Mouse (Mus musculus) midbrain, embryonic 16.5 days (tissue): ENCODE results near the gene Rpl35. TPM values are rescaled to one million over a fixed set of nuclear protein-coding genes. Genes with fewer than 3 reads are reported as not detected.
A peak's percentile ranks its signal among the peaks of the same experiment; 100 is the strongest.

Experiments used
- ATAC-seq: fragments of 200-750 bp; cut with Nextera tagmentation; 2 replicates; pipeline ENCODE4 v1.8.0; 2017; ENCODE audit warnings: moderate TSS enrichment
- H3K27ac ChIP-seq: fragments of 300-500 bp; sonication (generic); 2 replicates; pipeline ENCODE4 v1.5.1; 2014; ENCODE audit warnings: mild to moderate bottlenecking, low read length, mixed read lengths
- H3K27me3 ChIP-seq: fragments of 300-500 bp; sonication (generic); 2 replicates; pipeline ENCODE4 v1.6.1; 2014; ENCODE audit warnings: low read depth, low read length, mixed read lengths; ENCODE audit not compliant: control insufficient read depth, insufficient read depth
- H3K36me3 ChIP-seq: fragments of 300-500 bp; sonication (generic); 2 replicates; pipeline ENCODE4 v1.6.1; 2014; ENCODE audit warnings: mild to moderate bottlenecking, low read length, moderate library complexity, mixed read lengths; ENCODE audit not compliant: control insufficient read depth, insufficient read depth
- H3K4me1 ChIP-seq: fragments of 300-500 bp; sonication (generic); 2 replicates; pipeline ENCODE4 v1.6.1; 2014; ENCODE audit warnings: mild to moderate bottlenecking, low read length, mixed read lengths; ENCODE audit not compliant: control insufficient read depth, insufficient read depth
- H3K4me2 ChIP-seq: fragments of 300-500 bp; sonication (generic); 2 replicates; pipeline ENCODE4 v1.6.1; 2014; ENCODE audit warnings: mild to moderate bottlenecking, low read length, mixed read lengths
- H3K4me3 ChIP-seq: fragments of 300-500 bp; sonication (generic); 2 replicates; pipeline ENCODE4 v1.5.1; 2014; ENCODE audit warnings: low read depth, mild to moderate bottlenecking, low read length, moderate library complexity, mixed read lengths
- H3K9ac ChIP-seq: fragments of 300-500 bp; sonication (generic); 2 replicates; pipeline ENCODE4 v1.6.1; 2014; ENCODE audit warnings: low read depth, low read length, mixed read lengths
- H3K9me3 ChIP-seq: fragments of 300-500 bp; sonication (generic); replicated peaks from 2 replicates; pipeline ENCODE4 v1.6.1; 2014; ENCODE audit warnings: mild to moderate bottlenecking, low read length, mixed read lengths; ENCODE audit not compliant: control insufficient read depth, poor library complexity, severe bottlenecking
- WGBS: fragments of 180-500 bp; shearing (Covaris S2); extraction: QIAGEN DNeasy Blood & Tissue Kit; methylation state at CpG from one replicate; pipeline ENCODE4 v1.1.7; 2014; 5-methylcytosine and 5-hydroxymethylcytosine counted together
- polyA plus RNA-seq: library from polyadenylated mRNA; unstranded; fragments of >200 nt; fragmentation: Nextera tagmentation; extraction: Ambion mirVana; gene quantifications from 2 replicates; pipeline ENCODE4 v1.2.1, GENCODE M21; 2015

Rpl35 gene
- polyA plus RNA-seq, 1 experiment from 2014 or later: 566 TPM

GRCm38 (mm10) chr2:39001866-39002265 lies 3.6 kb downstream of the Rpl35 start:
- no peak overlapping the region for H3K27ac ChIP-seq
- 80% methylated on average over 3 of the region's 3 CpGs for WGBS
- H3K9ac ChIP-seq: no peak overlapping the region
- peaks cover 26% of the 10 kb centered on the region for H3K4me1 ChIP-seq
- no peak overlapping the region for H3K4me2 ChIP-seq
- no peaks in the 10 kb centered on the region for H3K27me3 ChIP-seq
- H3K9me3 ChIP-seq: no peaks in the 10 kb centered on the region
- peaks cover 13% of the 10 kb centered on the region for H3K36me3 ChIP-seq
- H3K4me3 ChIP-seq: no peak overlapping the region
- ATAC-seq: no peak

GRCm38 (mm10) chr2:39000587-39000919 lies 4.9 kb downstream of the Rpl35 start:
- H3K9me3 ChIP-seq: no peaks in the 10 kb centered on the region
- peaks cover 13% of the 10 kb centered on the region for H3K36me3 ChIP-seq
- H3K4me1 ChIP-seq: peaks cover 19% of the 10 kb centered on the region
- H3K4me3 ChIP-seq: no peak overlapping the region
- no peak overlapping the region for H3K4me2 ChIP-seq
- 90% methylated on average over 4 of the region's 4 CpGs for WGBS
- no peak overlapping the region for H3K27ac ChIP-seq
- no peaks in the 10 kb centered on the region for H3K27me3 ChIP-seq
- H3K9ac ChIP-seq: no peak overlapping the region
- no peak for ATAC-seq

GRCm38 (mm10) chr2:38999910-39000586 lies 5.4 kb downstream of the Rpl35 start:
- WGBS: 80% methylated on average over 8 of the region's 8 CpGs
- Histone ChIP-seq H3K4me2 (no peak overlapping the region), H3K4me1 (peaks cover 19% of the 10 kb centered on the region), H3K27ac (no peak overlapping the region), H3K9me3 (no peaks in the 10 kb centered on the region), H3K36me3 (peaks cover 13% of the 10 kb centered on the region), H3K9ac (no peak overlapping the region), H3K4me3 (no peak overlapping the region), H3K27me3 (no peaks in the 10 kb centered on the region)
- no peak for ATAC-seq

DNA sequence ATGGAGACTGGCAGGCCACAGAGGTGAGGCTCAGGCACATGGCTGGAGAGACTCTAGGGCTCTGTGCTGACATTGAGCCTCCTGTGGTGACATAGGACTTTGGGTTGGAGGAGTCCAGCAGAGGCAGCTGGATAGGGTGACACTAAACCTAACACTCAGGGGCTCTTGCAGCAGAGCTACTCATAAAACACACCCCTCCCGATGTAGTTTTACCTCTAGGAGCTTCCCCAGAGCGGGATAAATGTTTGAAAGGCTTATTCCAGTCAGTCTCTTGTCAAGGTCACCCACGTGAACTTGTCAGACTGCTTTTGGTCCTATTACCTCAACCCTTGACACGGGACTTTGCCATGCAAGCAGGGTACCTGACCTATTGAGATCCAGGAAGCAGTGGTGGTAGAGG lies 6.0 kb downstream of the Rpl35 start:
- peaks cover 13% of the 10 kb centered on the region for H3K36me3 ChIP-seq
- no peak overlapping the region for H3K4me3 ChIP-seq
- no peak overlapping the region for H3K9ac ChIP-seq
- 64% methylated on average over 4 of the region's 4 CpGs for WGBS
- no peak overlapping the region for H3K27ac ChIP-seq
- H3K27me3 ChIP-seq: no peaks in the 10 kb centered on the region
- no peak for ATAC-seq
- H3K9me3 ChIP-seq: no peaks in the 10 kb centered on the region
- H3K4me2 ChIP-seq: no peak overlapping the region
- peaks cover 19% of the 10 kb centered on the region for H3K4me1 ChIP-seq

GRCm38 (mm10) chr2:38997386-38998374 lies 7.7 kb downstream of the Rpl35 start, which contains the start of gene Wdr38:
Gene Wdr38 (plus strand): TSS chr2:38997476.
- H3K4me2 ChIP-seq: peak within 1 kb of the TSS; percentile 51
- H3K27ac ChIP-seq: no peak within 1 kb of the TSS
- no peaks in the 10 kb centered on the region for H3K27me3 ChIP-seq
- peak within 1 kb of the TSS; percentile 37 for H3K4me3 ChIP-seq
- WGBS: 14% methylated on average over 33 of the region's 33 CpGs
- peak; percentile 91 for ATAC-seq
- H3K4me1 ChIP-seq: peaks cover 3% of the 10 kb centered on the region
- no peaks in the 10 kb centered on the region for H3K9me3 ChIP-seq
- peaks cover 12% of the 10 kb centered on the region for H3K36me3 ChIP-seq
- H3K9ac ChIP-seq: peak within 1 kb of the TSS; percentile 50

- H3K9ac ChIP-seq: no peak overlapping the region
- H3K27me3 ChIP-seq: no peaks in the 10 kb centered on the region
- H3K27ac ChIP-seq: no peak overlapping the region
- H3K4me1 ChIP-seq: no peaks in the 10 kb centered on the region
- no peaks in the 10 kb centered on the region for H3K36me3 ChIP-seq
- no peak for ATAC-seq
- no peak overlapping the region for H3K4me3 ChIP-seq
- H3K9me3 ChIP-seq: no peaks in the 10 kb centered on the region
- WGBS: 47% methylated on average over 4 of the region's 4 CpGs
- H3K4me2 ChIP-seq: no peak overlapping the region
Observed at GRCm38 (mm10) chr2:38992452-38992851, 13.0 kb downstream of the Rpl35 start.

- Histone ChIP-seq H3K27me3 (no peaks in the 10 kb centered on the region), H3K4me3 (no peak overlapping the region), H3K4me2 (no peak overlapping the region), H3K27ac (no peak overlapping the region), H3K4me1 (no peaks in the 10 kb centered on the region), H3K36me3 (no peaks in the 10 kb centered on the region), H3K9ac (no peak overlapping the region), H3K9me3 (no peaks in the 10 kb centered on the region)
- no peak for ATAC-seq
- WGBS: 76% methylated on average over 4 of the region's 4 CpGs
Observed at GRCm38 (mm10) chr2:38992004-38992403, 13.4 kb downstream of the Rpl35 start.

- Histone ChIP-seq H3K4me3 (no peak overlapping the region), H3K4me1 (no peaks in the 10 kb centered on the region), H3K27ac (no peak overlapping the region), H3K4me2 (no peak overlapping the region), H3K36me3 (no peaks in the 10 kb centered on the region), H3K9me3 (no peaks in the 10 kb centered on the region), H3K27me3 (no peaks in the 10 kb centered on the region), H3K9ac (no peak overlapping the region)
- 92% methylated on average over 2 of the region's 2 CpGs for WGBS
- no peak for ATAC-seq
Observed at GRCm38 (mm10) chr2:38988929-38989328, 16.5 kb downstream of the Rpl35 start.
